Mouse (Mus musculus) intestine, embryonic 16.5 days (tissue): ENCODE results near the gene Fam124a. TPM values are rescaled to one million over a fixed set of nuclear protein-coding genes. Genes with fewer than 3 reads are reported as not detected.

Experiments
- polyA plus RNA-seq: library from polyadenylated mRNA; unstranded; fragments of >200 nt; fragmentation: Nextera tagmentation; extraction: Ambion mirVana; gene quantifications from 2 replicates; pipeline ENCODE4 v1.2.1, GENCODE M21; 2015

The Fam124a gene
- polyA plus RNA-seq, 1 experiment from 2014 or later: 5.0 TPM

Other genes starting within 250 kb of the Fam124a start
- 0.06 TPM in 1 of 2 replicates, not detected in the other for gene Gucy1b2, start 99.4 kb upstream of the Fam124a start, polyA plus RNA-seq
- 0.18 TPM in 1 of 2 replicates, not detected in the other for gene Gm4131, start 11.2 kb downstream of the Fam124a start, polyA plus RNA-seq
- gene Serpine3, start 107.9 kb downstream of the Fam124a start, polyA plus RNA-seq: not detected in 2 replicates
- gene Ints6, start 205.4 kb downstream of the Fam124a start, polyA plus RNA-seq: 13.1 and 16.7 TPM in 2 replicates